Mouse (Mus musculus) E14TG2a.4 (cell line): ENCODE data around the gene Ranbp9.
A peak's percentile ranks its signal among the peaks of the same experiment; 100 is the strongest.

ENCODE experiments used
- H3K27me3 ChIP-seq: 2 replicates; pipeline ENCODE4 v1.6.1; 2014; ENCODE audit warnings: low read length, control low read depth; ENCODE audit not compliant: insufficient read depth
- H3K36me3 ChIP-seq: 2 replicates; pipeline ENCODE4 v1.6.1; 2014; ENCODE audit warnings: low read length, control low read depth; ENCODE audit not compliant: insufficient read depth
- H3K4me1 ChIP-seq: replicated peaks from 2 replicates; pipeline ENCODE4 v1.6.1; 2014; ENCODE audit warnings: low read depth, low read length, control low read depth
- H3K4me3 ChIP-seq: replicated peaks from 2 replicates; pipeline ENCODE4 v1.5.1; 2014; ENCODE audit warnings: mild to moderate bottlenecking, low read length
- H3K9me3 ChIP-seq: 2 replicates; pipeline ENCODE4 v1.6.1; 2014; ENCODE audit warnings: low read length, control low read depth
- CTCF ChIP-seq: conservative IDR thresholded peaks from 2 replicates; pipeline ENCODE4 v1.5.1; 2014; ENCODE audit warnings: low read length
- NANOG ChIP-seq: IDR thresholded peaks from 2 replicates; pipeline ENCODE4 v1.6.1; 2014; ENCODE audit warnings: borderline replicate concordance, low read length, mixed read lengths
- POU5F1 ChIP-seq: IDR thresholded peaks from 2 replicates; pipeline ENCODE4 v1.6.1; 2014; ENCODE audit warnings: low read length, borderline replicate concordance

Gene Ranbp9

GRCm38 (mm10) chr13:43485278-43485976 lies 4.3 kb upstream of the Ranbp9 start:
- Histone ChIP-seq H3K4me1 (peaks cover 20% of the 10 kb centered on the region), H3K27me3 (peaks cover 17% of the 10 kb centered on the region; the same call in 1 of the 2 replicates), H3K36me3 (no peaks in the 10 kb centered on the region), H3K9me3 (no peaks in the 10 kb centered on the region), H3K4me3 (no peak overlapping the region)
- TF ChIP-seq CTCF = no peak
- TF ChIP-seq POU5F1 = no peak
- TF ChIP-seq NANOG = no peak

GRCm38 (mm10) chr13:43482782-43483181 lies 1.7 kb upstream of the Ranbp9 start:
- peaks cover 17% of the 10 kb centered on the region; the same call in 1 of the 2 replicates for H3K27me3 ChIP-seq
- H3K9me3 ChIP-seq = no peaks in the 10 kb centered on the region
- H3K36me3 ChIP-seq = no peaks in the 10 kb centered on the region
- TF ChIP-seq CTCF (no peak), NANOG (no peak)
- peaks cover 28% of the 10 kb centered on the region for H3K4me1 ChIP-seq
- no peak overlapping the region for H3K4me3 ChIP-seq

GRCm38 (mm10) chr13:43481859-43482245 lies 770 bp upstream of the Ranbp9 start:
- Histone ChIP-seq H3K27me3 (peaks cover 17% of the 10 kb centered on the region; the same call in 1 of the 2 replicates), H3K36me3 (no peaks in the 10 kb centered on the region), H3K4me3 (peak overlapping the region; percentile 90), H3K4me1 (peaks cover 28% of the 10 kb centered on the region), H3K9me3 (no peaks in the 10 kb centered on the region)
- TF ChIP-seq NANOG (no peak), CTCF (no peak), POU5F1 (no peak)

GRCm38 (mm10) chr13:43480595-43480956 lies 506 bp downstream of the Ranbp9 start:
- peak overlapping the region; percentile 90 for H3K4me3 ChIP-seq
- no peaks in the 10 kb centered on the region for H3K9me3 ChIP-seq
- H3K4me1 ChIP-seq = peaks cover 28% of the 10 kb centered on the region
- no peaks in the 10 kb centered on the region for H3K36me3 ChIP-seq
- TF ChIP-seq CTCF = no peak
- no peak for TF ChIP-seq POU5F1
- no peak for TF ChIP-seq NANOG
- peaks cover 17% of the 10 kb centered on the region; the same call in 1 of the 2 replicates for H3K27me3 ChIP-seq

- H3K36me3 ChIP-seq = no peaks in the 10 kb centered on the region
- H3K27me3 ChIP-seq = peaks cover 17% of the 10 kb centered on the region; the same call in 1 of the 2 replicates
- TF ChIP-seq NANOG (0 out of 2 replicates have a peak, but pooled peaks have one; percentile 11), CTCF (no peak), POU5F1 (no peak)
- H3K4me3 ChIP-seq = peak overlapping the region; percentile 90
- H3K9me3 ChIP-seq = no peaks in the 10 kb centered on the region
- H3K4me1 ChIP-seq = peaks cover 28% of the 10 kb centered on the region
These were observed 1.1 kb downstream of the Ranbp9 start for GRCm38 (mm10) chr13:43479767-43480571.

GRCm38 (mm10) chr13:43479024-43479705 lies 1.9 kb downstream of the Ranbp9 start:
- H3K4me3 ChIP-seq = peak overlapping the region; percentile 90
- TF ChIP-seq NANOG = no peak
- TF ChIP-seq CTCF = no peak
- TF ChIP-seq POU5F1 = no peak
- no peaks in the 10 kb centered on the region for H3K9me3 ChIP-seq
- peaks cover 16% of the 10 kb centered on the region; the same call in 1 of the 2 replicates for H3K27me3 ChIP-seq
- peaks cover 33% of the 10 kb centered on the region for H3K4me1 ChIP-seq
- H3K36me3 ChIP-seq = no peaks in the 10 kb centered on the region

GRCm38 (mm10) chr13:43478586-43478985 lies 2.5 kb downstream of the Ranbp9 start:
- Histone ChIP-seq H3K9me3 (no peaks in the 10 kb centered on the region), H3K36me3 (no peaks in the 10 kb centered on the region), H3K4me1 (peaks cover 35% of the 10 kb centered on the region), H3K27me3 (peaks cover 14% of the 10 kb centered on the region; the same call in 1 of the 2 replicates), H3K4me3 (no peak overlapping the region)
- TF ChIP-seq CTCF = no peak
- no peak for TF ChIP-seq NANOG
- TF ChIP-seq POU5F1 = no peak
